Mouse (Mus musculus): Measurements from ENCODE around the gene Gpr84. TPM values are rescaled to one million over a fixed set of nuclear protein-coding genes. Genes with fewer than 3 reads are reported as not detected.

Gpr84 gene
- polyA plus RNA-seq, 1 experiment: 0.12 TPM

Other genes with a start within 250 kb of the Gpr84 start
- gene Smug1, start 143.5 kb downstream of the Gpr84 start, polyA plus RNA-seq (2012; rRNA removed): 12.5 and 19.8 TPM in 2 replicates
- 11.1 and 12.9 TPM in 2 replicates for gene Cbx5, start 70.8 kb downstream of the Gpr84 start, polyA plus RNA-seq (2012; rRNA removed)
- gene Hnrnpa1, start 70.2 kb downstream of the Gpr84 start, polyA plus RNA-seq (2012; rRNA removed): 102 and 119 TPM in 2 replicates
- 0.32 and 0.55 TPM in 2 replicates for gene Nfe2, start 52.2 kb downstream of the Gpr84 start, polyA plus RNA-seq (2012; rRNA removed)
- 215 and 216 TPM in 2 replicates for gene Copz1, start 37.9 kb downstream of the Gpr84 start, polyA plus RNA-seq (2012; rRNA removed)
- gene Zfp385a, start 29.5 kb upstream of the Gpr84 start, polyA plus RNA-seq (2012; rRNA removed): 3.8 and 5.9 TPM in 2 replicates
- 20.5 and 27.0 TPM in 2 replicates for gene Itga5, start 56.2 kb upstream of the Gpr84 start, polyA plus RNA-seq (2012; rRNA removed)
- gene Gtsf1, start 119.9 kb upstream of the Gpr84 start, polyA plus RNA-seq (2012; rRNA removed): 0.12 TPM in 1 of 2 replicates, not detected in the other
- not detected in 2 replicates for gene Gtsf2, start 137.9 kb upstream of the Gpr84 start, polyA plus RNA-seq (2012; rRNA removed)
- 10.1 and 12.0 TPM in 2 replicates for gene Nckap1l, start 143.2 kb upstream of the Gpr84 start, polyA plus RNA-seq (2012; rRNA removed)
- gene Pde1b, start 192.4 kb upstream of the Gpr84 start, polyA plus RNA-seq (2012; rRNA removed): 8.2 and 8.7 TPM in 2 replicates
- 3.3 and 3.6 TPM in 2 replicates for gene Ppp1r1a, start 227.4 kb upstream of the Gpr84 start, polyA plus RNA-seq (2012; rRNA removed)